Mouse (Mus musculus) MN1 (cell line): ENCODE measurements around the gene Lilrb4a.
"Not testable (repeated sequence)": the region's sequence is repeated elsewhere in the genome, so short reads cannot be mapped to it uniquely, and the experiment has no call there.

ENCODE experiments used
- DNase-seq: peaks from one replicate; pipeline ENCODE4 v3.0.0-alpha.2; 2016; ENCODE audit warnings: low spot score

Lilrb4a gene

GRCm38 (mm10) chr10:51490691-51491090, at the start of gene Lilrb4a:
Gene Lilrb4a, plus strand, starts transcription at chr10:51490956.
- not testable (repeated sequence) for DNase-seq

GRCm38 (mm10) chr10:51451610-51452009, 39.1 kb upstream of the Lilrb4a start:
- DNase-seq = no peak

- no peak for DNase-seq
Measured at GRCm38 (mm10) chr10:51453616-51454298, 37.0 kb upstream of the Lilrb4a start.

GRCm38 (mm10) chr10:51454365-51454764, 36.4 kb upstream of the Lilrb4a start:
- DNase-seq = no peak

- DNase-seq = no peak
Measured at GRCm38 (mm10) chr10:51455762-51456161, 35.0 kb upstream of the Lilrb4a start.

- DNase-seq = no peak
Measured at GRCm38 (mm10) chr10:51456369-51456768, 34.4 kb upstream of the Lilrb4a start.

- DNase-seq = not testable (repeated sequence)
Measured at GRCm38 (mm10) chr10:51463800-51464199, 27.0 kb upstream of the Lilrb4a start.

- not testable (repeated sequence) for DNase-seq
Measured at GRCm38 (mm10) chr10:51480397-51480796, 10.4 kb upstream of the Lilrb4a start, which contains the start of the genes Gm49339 and Lilr4b. Gene Gm49339, plus strand, starts transcription at chr10:51480612. Gene Lilr4b, plus strand, starts transcription at chr10:51480632.

GRCm38 (mm10) chr10:51520021-51520420, 29.3 kb downstream of the Lilrb4a start:
- no peak for DNase-seq

- DNase-seq = no peak
Measured at GRCm38 (mm10) chr10:51521453-51521852, 30.7 kb downstream of the Lilrb4a start.

GRCm38 (mm10) chr10:51526090-51526489, 35.3 kb downstream of the Lilrb4a start:
- DNase-seq = no peak

- no peak for DNase-seq
Measured at GRCm38 (mm10) chr10:51526633-51527032, 35.9 kb downstream of the Lilrb4a start.

- DNase-seq = no peak
Measured at GRCm38 (mm10) chr10:51528840-51529434, 38.2 kb downstream of the Lilrb4a start.

- DNase-seq = no peak
Measured at GRCm38 (mm10) chr10:51529497-51529896, 38.7 kb downstream of the Lilrb4a start.

GRCm38 (mm10) chr10:51530813-51531212, 40.1 kb downstream of the Lilrb4a start:
- DNase-seq = no peak
